Mouse (Mus musculus): Measurements from ENCODE around the gene Egfl8.

Gene Egfl8

GRCm38 (mm10) chr17:34597566-34598095, 18.1 kb downstream of the Egfl8 start, which contains the start of gene Ager:
Ager (plus strand) TSS chr17:34597862.
- ATAC-seq (ENCODE audit: low TSS enrichment): no peak

- ATAC-seq (ENCODE audit: low TSS enrichment): no peak
Measured at GRCm38 (mm10) chr17:34596098-34596497, 19.7 kb downstream of the Egfl8 start.

GRCm38 (mm10) chr17:34593752-34594525, 21.8 kb downstream of the Egfl8 start:
- ATAC-seq (ENCODE audit: low TSS enrichment): no peak

- peak; percentile 28 for ATAC-seq (ENCODE audit: low TSS enrichment)
Measured at GRCm38 (mm10) chr17:34592581-34593549, 22.9 kb downstream of the Egfl8 start.

GRCm38 (mm10) chr17:34591994-34592375, 23.8 kb downstream of the Egfl8 start:
- ATAC-seq (ENCODE audit: low TSS enrichment): peak; percentile 20; the same call in 1 of the 2 replicates

- ATAC-seq (ENCODE audit: low TSS enrichment): no peak
Measured at GRCm38 (mm10) chr17:34591029-34591993, 24.5 kb downstream of the Egfl8 start, which contains the start of gene Pbx2. Pbx2 (plus strand) TSS chr17:34591266.

GRCm38 (mm10) chr17:34590154-34590987, 25.4 kb downstream of the Egfl8 start:
- ATAC-seq (ENCODE audit: low TSS enrichment): no peak

GRCm38 (mm10) chr17:34589681-34590101, 26.1 kb downstream of the Egfl8 start, which contains the start of gene Gpsm3:
Gpsm3 (plus strand) TSS chr17:34589806.
- ATAC-seq (ENCODE audit: low TSS enrichment): no peak

GRCm38 (mm10) chr17:34589206-34589605, 26.6 kb downstream of the Egfl8 start:
- no peak for ATAC-seq (ENCODE audit: low TSS enrichment)

- no peak for ATAC-seq (ENCODE audit: low TSS enrichment)
Measured at GRCm38 (mm10) chr17:34588767-34589166, 27.0 kb downstream of the Egfl8 start.

- ATAC-seq (ENCODE audit: low TSS enrichment): no peak
Measured at GRCm38 (mm10) chr17:34587814-34588213, 28.0 kb downstream of the Egfl8 start.

- peak; percentile 72 for ATAC-seq (ENCODE audit: low TSS enrichment)
Measured at GRCm38 (mm10) chr17:34587423-34587811, 28.4 kb downstream of the Egfl8 start.

GRCm38 (mm10) chr17:34586796-34587422, 28.9 kb downstream of the Egfl8 start:
- peak; percentile 59 for ATAC-seq (ENCODE audit: low TSS enrichment)

- ATAC-seq (ENCODE audit: low TSS enrichment): peak; percentile 6; the same call in 1 of the 2 replicates
Measured at GRCm38 (mm10) chr17:34585877-34586771, 29.6 kb downstream of the Egfl8 start.

- ATAC-seq (ENCODE audit: low TSS enrichment): no peak
Measured at GRCm38 (mm10) chr17:34585121-34585520, 30.6 kb downstream of the Egfl8 start.

GRCm38 (mm10) chr17:34583819-34584218, 32.0 kb downstream of the Egfl8 start:
- ATAC-seq (ENCODE audit: low TSS enrichment): no peak

GRCm38 (mm10) chr17:34583397-34583796, 32.4 kb downstream of the Egfl8 start:
- ATAC-seq (ENCODE audit: low TSS enrichment): no peak

- no peak for ATAC-seq (ENCODE audit: low TSS enrichment)
Measured at GRCm38 (mm10) chr17:34582528-34582927, 33.2 kb downstream of the Egfl8 start.

Data from frontal cortex, adult (tissue).